Mouse (Mus musculus): ENCODE measurements around the gene Gm13287.

- no peak for TF ChIP-seq CTCF (IDR thresholded peaks at IDR 0.05; ENCODE audit: low read depth, low read length)
- no peak for TF ChIP-seq POLR2AphosphoS5 (IDR thresholded peaks at IDR 0.05; ENCODE audit: insufficient replicate concordance, low read depth, low read length)
These were observed 35.8 kb downstream of the Gm13287 start for GRCm38 (mm10) chr4:88838828-88839227.

Data from G1E (cell line).